Mouse (Mus musculus): Measurements from ENCODE around the gene Vmn1r172. TPM values are rescaled to one million over a fixed set of nuclear protein-coding genes. Genes with fewer than 3 reads are reported as not detected.
"Not testable (repeated sequence)": the region's sequence is repeated elsewhere in the genome, so short reads cannot be mapped to it uniquely, and the experiment has no call there.

Gene Vmn1r172
- not detected in 2 replicates for polyA plus RNA-seq (2015; fragmentation: Nextera tagmentation; extraction: Ambion mirVana)

DNA sequence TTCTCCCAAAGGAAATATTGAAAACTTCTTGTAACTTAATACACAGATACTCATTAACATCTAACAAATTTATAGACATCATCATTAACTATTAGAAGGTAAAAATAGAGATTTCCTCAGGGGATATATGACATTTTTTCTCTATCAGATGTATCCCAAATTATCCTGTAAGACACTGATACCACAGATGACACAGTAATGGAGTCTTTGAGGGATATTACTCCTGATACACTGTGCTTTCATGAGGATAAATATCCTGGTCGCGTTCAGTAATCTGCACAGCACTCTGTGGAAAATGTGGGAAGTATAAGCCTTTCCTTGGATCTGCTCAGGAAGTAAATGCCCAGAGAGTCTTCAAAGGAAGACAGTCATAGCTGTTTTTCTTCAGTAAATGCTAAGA, at the start of gene Vmn1r172:
Gene Vmn1r172 (plus strand): TSS at position 301 of the 400 bp plus-strand sequence.
- TF ChIP-seq EP300 (IDR thresholded peaks at IDR 0.05) (no peak), CTCF (IDR thresholded peaks at IDR 0.05) (no peak)
- H3K27ac ChIP-seq (ENCODE audit: low read length), result no peak within 1 kb of the TSS
- no peak within 1 kb of the TSS for H3K4me2 ChIP-seq (replicated peaks; ENCODE audit: low read depth, low read length)
- H3K9me3 ChIP-seq (ENCODE audit: low read length), result no peaks in the 10 kb centered on the region
- 60% methylated on average over 2 of the region's 2 CpGs for WGBS
- no peak within 1 kb of the TSS for H3K9ac ChIP-seq (replicated peaks; ENCODE audit: low read depth)
- H3K27me3 ChIP-seq (replicated peaks; ENCODE audit: insufficient read depth, low read length), result no peaks in the 10 kb centered on the region
- no peak for DNase-seq (ENCODE audit: low spot score)
- H3K4me1 ChIP-seq (ENCODE audit: insufficient read depth, low read depth, low read length), result no peaks in the 10 kb centered on the region
- H3K36me3 ChIP-seq (ENCODE audit: insufficient read depth, low read length), result no peaks in the 10 kb centered on the region
- ATAC-seq, result no peak
- H3K4me3 ChIP-seq (ENCODE audit: low read depth, low read length), result no peak within 1 kb of the TSS

DNA sequence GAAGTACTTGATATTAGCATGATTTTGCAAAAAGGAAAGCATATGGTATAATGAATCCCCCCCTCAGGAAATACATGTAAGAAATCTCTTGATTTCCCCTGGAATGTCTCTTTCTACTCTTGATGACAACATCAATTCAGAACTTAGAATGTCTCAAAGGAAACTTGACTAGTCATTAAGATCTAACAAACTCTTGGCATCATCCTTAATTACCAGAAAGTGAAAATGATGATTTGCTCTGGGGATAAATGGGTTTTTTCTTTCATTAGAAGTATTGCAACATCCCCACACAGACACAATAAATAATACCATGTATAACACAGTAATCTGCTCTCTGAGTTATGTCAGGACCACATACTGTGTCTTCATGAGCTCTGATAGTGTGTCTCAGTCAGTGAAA, 27.7 kb upstream of the Vmn1r172 start, which contains the start of gene Vmn1r171:
Gene Vmn1r171 (plus strand): TSS at position 301 of the 400 bp plus-strand sequence.
- no peaks in the 10 kb centered on the region for H3K36me3 ChIP-seq (ENCODE audit: insufficient read depth, low read length)
- H3K4me1 ChIP-seq (ENCODE audit: insufficient read depth, low read depth, low read length), result no peaks in the 10 kb centered on the region
- no peak for TF ChIP-seq EP300 (IDR thresholded peaks at IDR 0.05)
- no peak for TF ChIP-seq CTCF (IDR thresholded peaks at IDR 0.05)
- ATAC-seq, result no peak
- no peak for DNase-seq (ENCODE audit: low spot score)
- no peaks in the 10 kb centered on the region; the same call in 1 of the 2 replicates for H3K9me3 ChIP-seq (ENCODE audit: low read length)
- no peaks in the 10 kb centered on the region for H3K27me3 ChIP-seq (replicated peaks; ENCODE audit: insufficient read depth, low read length)
- no peak within 1 kb of the TSS for H3K4me2 ChIP-seq (replicated peaks; ENCODE audit: low read depth, low read length)
- H3K9ac ChIP-seq (replicated peaks; ENCODE audit: low read depth), result no peak within 1 kb of the TSS
- H3K27ac ChIP-seq (ENCODE audit: low read length), result no peak within 1 kb of the TSS
- no peak within 1 kb of the TSS for H3K4me3 ChIP-seq (ENCODE audit: low read depth, low read length)

DNA sequence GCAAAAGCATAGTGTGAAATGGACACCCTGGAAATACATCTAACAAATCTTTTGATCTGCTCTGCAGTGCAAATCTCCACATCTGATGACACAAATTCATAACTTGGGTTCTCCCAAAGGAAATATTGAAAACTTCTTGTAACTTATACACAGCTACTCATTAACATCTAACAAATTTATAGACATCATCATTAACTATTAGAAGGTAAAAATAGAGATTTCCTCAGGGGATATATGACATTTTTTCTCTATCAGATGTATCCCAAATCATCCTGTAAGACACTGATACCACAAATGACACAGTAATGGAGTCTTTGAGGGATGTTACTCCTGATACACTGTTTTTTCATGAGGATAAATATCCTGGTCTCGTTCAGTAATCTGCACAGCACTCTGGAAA, 42.3 kb downstream of the Vmn1r172 start, which contains the start of gene Vmn1r173:
Gene Vmn1r173 (plus strand): TSS at position 301 of the 400 bp plus-strand sequence.
- H3K4me1 ChIP-seq (ENCODE audit: insufficient read depth, low read depth, low read length); H3K4me2 ChIP-seq (replicated peaks; ENCODE audit: low read depth, low read length); DNase-seq (ENCODE audit: low spot score); H3K27ac ChIP-seq (ENCODE audit: low read length); H3K9ac ChIP-seq (replicated peaks; ENCODE audit: low read depth); H3K27me3 ChIP-seq (replicated peaks; ENCODE audit: insufficient read depth, low read length); H3K9me3 ChIP-seq (ENCODE audit: low read length); H3K36me3 ChIP-seq (ENCODE audit: insufficient read depth, low read length); ATAC-seq; H3K4me3 ChIP-seq (ENCODE audit: low read depth, low read length): not testable (repeated sequence)
- WGBS, result 41% methylated on average over 1 of the region's 1 CpGs

Other genes starting within 250 kb of the Vmn1r172 start
- not detected in 2 replicates for gene Vmn1r167, start 151.1 kb upstream of the Vmn1r172 start, polyA plus RNA-seq (2015; fragmentation: Nextera tagmentation; extraction: Ambion mirVana)
- not detected in 2 replicates for gene Vmn1r168, start 118.6 kb upstream of the Vmn1r172 start, polyA plus RNA-seq (2015; fragmentation: Nextera tagmentation; extraction: Ambion mirVana)
- not detected in 2 replicates for gene Vmn1r169, start 82.8 kb upstream of the Vmn1r172 start, polyA plus RNA-seq (2015; fragmentation: Nextera tagmentation; extraction: Ambion mirVana)
- gene Vmn1r170, start 52.1 kb upstream of the Vmn1r172 start, polyA plus RNA-seq (2015; fragmentation: Nextera tagmentation; extraction: Ambion mirVana), result not detected in 2 replicates
- not detected in 2 replicates for gene Vmn1r171, start 27.6 kb upstream of the Vmn1r172 start, polyA plus RNA-seq (2015; fragmentation: Nextera tagmentation; extraction: Ambion mirVana)
- not detected in 2 replicates for gene Vmn1r173, start 42.4 kb downstream of the Vmn1r172 start, polyA plus RNA-seq (2015; fragmentation: Nextera tagmentation; extraction: Ambion mirVana)
- gene Vmn1r174, start 94.0 kb downstream of the Vmn1r172 start, polyA plus RNA-seq (2015; fragmentation: Nextera tagmentation; extraction: Ambion mirVana), result not detected in 2 replicates
- gene Vmn1r175, start 152.3 kb downstream of the Vmn1r172 start, polyA plus RNA-seq (2015; fragmentation: Nextera tagmentation; extraction: Ambion mirVana), result not detected in 2 replicates
- not detected in 2 replicates for gene Vmn1r176, start 179.1 kb downstream of the Vmn1r172 start, polyA plus RNA-seq (2015; fragmentation: Nextera tagmentation; extraction: Ambion mirVana)
- gene Vmn1r177, start 208.1 kb downstream of the Vmn1r172 start, polyA plus RNA-seq (2015; fragmentation: Nextera tagmentation; extraction: Ambion mirVana), result not detected in 2 replicates
- gene Vmn1r178, start 233.7 kb downstream of the Vmn1r172 start, polyA plus RNA-seq (2015; fragmentation: Nextera tagmentation; extraction: Ambion mirVana), result not detected in 2 replicates